11 mouse cellular contexts compared by ENCODE assay signal in genomic region chr12:76197071-76197470, GRCm38 (mm10). TPM values are rescaled to one million over a fixed set of nuclear protein-coding genes. Genes with fewer than 3 reads are reported as not detected.
DNase-seq lines count a peak whose midpoint lies in the region; ATAC-seq and TF ChIP-seq lines count a peak whose summit lies in the region.
"Had no signal": no experiment of that assay in that cellular context is flagged by ENCODE, and none has a peak within 500 bp of the region (broad histone marks: within the 10 kb centered on the region; RNA-seq: fewer than 3 reads in every experiment).

No protein-coding gene starts in this region.

- WGBS in heart, embryonic 10.5 days = 40% methylated on average over 8 of the region's 8 CpGs
- 46% methylated on average over 8 of the region's 8 CpGs for WGBS in limb, embryonic 14.5 days
- WGBS in stomach, embryonic 15.5 days = 42% methylated on average over 8 of the region's 8 CpGs

- peak overlapping the region; percentile 77 for H3K4me2 ChIP-seq in limb, embryonic 14.5 days (replicated peaks; ENCODE audit: low read depth, low read length, severe bottlenecking)
- peak overlapping the region; percentile 92 for H3K4me2 ChIP-seq in stomach, embryonic 15.5 days

- DNase-seq in heart, embryonic 10.5 days (ENCODE audit: low spot score) = no peak
- DNase-seq in heart, adult 18-20 months = no peak
- DNase-seq in testis, postnatal 14 days (ENCODE audit: low spot score) = no peak
- DNase-seq in limb, embryonic 14.5 days (ENCODE audit: low spot score) = no peak
- no peak for DNase-seq in MN1 (ENCODE audit: low spot score)
- no peak for DNase-seq in thymus, postnatal 25 days

- ATAC-seq in limb, embryonic 14.5 days (ENCODE audit: low FRiP score, low read depth) = no peak
- ATAC-seq in stomach, embryonic 15.5 days (ENCODE audit: insufficient read depth, low FRiP score, low read depth) = no peak

- H3K4me3 ChIP-seq in heart, embryonic 10.5 days = peak overlapping the region; percentile 50; the same call in 1 of the 2 replicates
- H3K4me3 ChIP-seq in testis, adult 2 months (ENCODE audit: control insufficient read depth, low read depth, low read length) = peak overlapping the region; percentile 29; the same call in 1 of the 2 replicates
- peak overlapping the region; percentile 38; the same call in 1 of the 2 replicates for H3K4me3 ChIP-seq in limb, embryonic 14.5 days (replicated peaks; ENCODE audit: low read length)
- H3K4me3 ChIP-seq in stomach, embryonic 15.5 days (replicated peaks) = no peak overlapping the region

- peaks cover 3% of the 10 kb centered on the region; the same call in 1 of the 2 replicates for H3K27me3 ChIP-seq in heart, embryonic 10.5 days (ENCODE audit: insufficient read depth, poor library complexity, severe bottlenecking)
- no peaks in the 10 kb centered on the region for H3K27me3 ChIP-seq in testis, adult 2 months (ENCODE audit: control insufficient read depth, insufficient read depth, low read length)
- no peaks in the 10 kb centered on the region for H3K27me3 ChIP-seq in limb, embryonic 14.5 days (ENCODE audit: control insufficient read depth, insufficient read depth, low read length)
- H3K27me3 ChIP-seq in stomach, embryonic 15.5 days (replicated peaks) = no peaks in the 10 kb centered on the region

- TF ChIP-seq POLR2A in testis, adult 2 months (IDR thresholded peaks at IDR 0.05; ENCODE audit: control insufficient read depth, low read depth, low read length) = no peak
- TF ChIP-seq POLR2A in limb, embryonic 14.5 days (IDR thresholded peaks at IDR 0.05; ENCODE audit: borderline replicate concordance, extremely low read depth, insufficient read depth, insufficient read length) = no peak

- H3K9me3 ChIP-seq in heart, embryonic 10.5 days = no peaks in the 10 kb centered on the region
- H3K9me3 ChIP-seq in limb, embryonic 14.5 days (ENCODE audit: control insufficient read depth, low read length) = no peaks in the 10 kb centered on the region
- no peaks in the 10 kb centered on the region for H3K9me3 ChIP-seq in stomach, embryonic 15.5 days

- TF ChIP-seq CTCF in testis, adult 2 months (IDR thresholded peaks at IDR 0.05; ENCODE audit: control insufficient read depth, insufficient read depth, insufficient replicate concordance, low read depth, low read length) = no peak

- no peaks in the 10 kb centered on the region for H3K4me1 ChIP-seq in heart, embryonic 10.5 days
- peaks cover 16% of the 10 kb centered on the region for H3K4me1 ChIP-seq in testis, adult 2 months (ENCODE audit: control insufficient read depth, insufficient read depth, low read length)
- 0 out of 2 replicates have a peak, but pooled peaks cover 3% of the 10 kb centered on the region for H3K4me1 ChIP-seq in limb, embryonic 14.5 days (ENCODE audit: control insufficient read depth, insufficient read depth, low read length)
- H3K4me1 ChIP-seq in stomach, embryonic 15.5 days = peaks cover 8% of the 10 kb centered on the region; the same call in 1 of the 2 replicates

- no peak overlapping the region for H3K27ac ChIP-seq in heart, embryonic 10.5 days
- no peak overlapping the region for H3K27ac ChIP-seq in testis, adult 2 months (ENCODE audit: control insufficient read depth, insufficient read depth, low read depth, low read length)
- H3K27ac ChIP-seq in limb, embryonic 14.5 days (replicated peaks; ENCODE audit: low read depth, low read length) = no peak overlapping the region
- no peak overlapping the region for H3K27ac ChIP-seq in stomach, embryonic 15.5 days

- peak overlapping the region; percentile 43 for H3K9ac ChIP-seq in limb, embryonic 14.5 days (ENCODE audit: low read depth, low read length, severe bottlenecking)
- no peak overlapping the region for H3K9ac ChIP-seq in stomach, embryonic 15.5 days

- H3K36me3 ChIP-seq in heart, embryonic 10.5 days = no peaks in the 10 kb centered on the region
- no peaks in the 10 kb centered on the region for H3K36me3 ChIP-seq in testis, adult 2 months (ENCODE audit: control insufficient read depth, insufficient read depth, low read length)
- no peaks in the 10 kb centered on the region for H3K36me3 ChIP-seq in limb, embryonic 14.5 days (ENCODE audit: control insufficient read depth, insufficient read depth, low read length)
- H3K36me3 ChIP-seq in stomach, embryonic 15.5 days = no peaks in the 10 kb centered on the region

RNA-seq across cellular contexts. Expression of gene Esr2, which starts 20.0 kb away (rescaled TPM):
- 0.20 and 0.27 TPM in 2 replicates for polyA plus RNA-seq in heart, embryonic 10.5 days (2016; fragmentation: Nextera tagmentation; extraction: Ambion mirVana)
- not detected for total RNA-seq in heart, adult 18-20 months (2021)
- 0.19 and 0.28 TPM in 2 replicates for polyA plus RNA-seq in testis, adult 2 months (2012; rRNA removed)
- polyA plus RNA-seq in limb, embryonic 14.5 days (2012; rRNA removed) = 0.24 and 0.31 TPM in 2 replicates
- 0.10 and 0.40 TPM in 2 replicates for polyA plus RNA-seq in limb, embryonic 14.5 days (2014; fragmentation: Nextera tagmentation; extraction: Ambion mirVana)
- 0.06 and 0.13 TPM in 2 replicates for polyA plus RNA-seq in stomach, embryonic 15.5 days (2015; fragmentation: Nextera tagmentation; extraction: Ambion mirVana)

RNA-seq across cellular contexts. Expression of gene Tex21, which starts 49.5 kb away (rescaled TPM):
- polyA plus RNA-seq in heart, embryonic 10.5 days (2016; fragmentation: Nextera tagmentation; extraction: Ambion mirVana) = 0.06 and 0.07 TPM in 2 replicates
- total RNA-seq in heart, adult 18-20 months (2021) = not detected
- 59.9 and 60.2 TPM in 2 replicates for polyA plus RNA-seq in testis, adult 2 months (2012; rRNA removed)
- polyA plus RNA-seq in limb, embryonic 14.5 days (2012; rRNA removed) = 0.06 TPM in 1 of 2 replicates, not detected in the other
- 0.12 and 0.19 TPM in 2 replicates for polyA plus RNA-seq in limb, embryonic 14.5 days (2014; fragmentation: Nextera tagmentation; extraction: Ambion mirVana)
- not detected in 2 replicates for polyA plus RNA-seq in stomach, embryonic 15.5 days (2015; fragmentation: Nextera tagmentation; extraction: Ambion mirVana)
- total RNA-seq: left cerebral cortex, postnatal 36 days had no signal
- polyA plus RNA-seq: C2C12; urinary bladder, adult 2 months had no signal

RNA-seq across cellular contexts. Expression of gene Mthfd1, which starts 58.0 kb away (rescaled TPM):
- polyA plus RNA-seq in heart, embryonic 10.5 days (2016; fragmentation: Nextera tagmentation; extraction: Ambion mirVana) = 65.1 and 80.8 TPM in 2 replicates
- 10 to 100 TPM; 25.6 to 27.9 TPM for total RNA-seq in heart, adult 18-20 months (2021)
- polyA plus RNA-seq in testis, adult 2 months (2012; rRNA removed) = 6.1 and 7.5 TPM in 2 replicates
- polyA plus RNA-seq in limb, embryonic 14.5 days (2012; rRNA removed) = 37.0 and 49.5 TPM in 2 replicates
- 61.8 and 62.7 TPM in 2 replicates for polyA plus RNA-seq in limb, embryonic 14.5 days (2014; fragmentation: Nextera tagmentation; extraction: Ambion mirVana)
- 87.7 and 108 TPM in 2 replicates for polyA plus RNA-seq in stomach, embryonic 15.5 days (2015; fragmentation: Nextera tagmentation; extraction: Ambion mirVana)

Comparison
In these comparisons a context has a peak if more than half of its experiments do, and no peak if none do; other contexts are left out.
1. RNA of gene Tex21, which starts 49.5 kb away (polyA plus RNA-seq): 59.9 to 60.2 TPM in testis, adult 2 months; 0.06 to 0.19 TPM in limb, embryonic 14.5 days, 0.06 to 0.07 TPM in heart, embryonic 10.5 days and not detected in stomach, embryonic 15.5 days; every median in the first group is over 10 times any median in the second.